Mouse (Mus musculus): ENCODE data around the gene Cep68. TPM values are rescaled to one million over a fixed set of nuclear protein-coding genes. Genes with fewer than 3 reads are reported as not detected.

Gene Cep68
- polyA plus RNA-seq, 1 experiment from 2014 or later = 34.1 TPM

Other genes with a start within 250 kb of the Cep68 start
- gene Actr2, start 136.5 kb downstream of the Cep68 start, polyA plus RNA-seq (2014; fragmentation: Nextera tagmentation; extraction: Ambion mirVana) = 66.5 and 68.4 TPM in 2 replicates
- gene Rab1a, start 48.0 kb downstream of the Cep68 start, polyA plus RNA-seq (2014; fragmentation: Nextera tagmentation; extraction: Ambion mirVana) = 216 and 226 TPM in 2 replicates
- 17.2 and 18.2 TPM in 2 replicates for gene Slc1a4, start 83.3 kb upstream of the Cep68 start, polyA plus RNA-seq (2014; fragmentation: Nextera tagmentation; extraction: Ambion mirVana)